8 mouse cellular contexts compared by ENCODE assay signal in the genomic region with DNA sequence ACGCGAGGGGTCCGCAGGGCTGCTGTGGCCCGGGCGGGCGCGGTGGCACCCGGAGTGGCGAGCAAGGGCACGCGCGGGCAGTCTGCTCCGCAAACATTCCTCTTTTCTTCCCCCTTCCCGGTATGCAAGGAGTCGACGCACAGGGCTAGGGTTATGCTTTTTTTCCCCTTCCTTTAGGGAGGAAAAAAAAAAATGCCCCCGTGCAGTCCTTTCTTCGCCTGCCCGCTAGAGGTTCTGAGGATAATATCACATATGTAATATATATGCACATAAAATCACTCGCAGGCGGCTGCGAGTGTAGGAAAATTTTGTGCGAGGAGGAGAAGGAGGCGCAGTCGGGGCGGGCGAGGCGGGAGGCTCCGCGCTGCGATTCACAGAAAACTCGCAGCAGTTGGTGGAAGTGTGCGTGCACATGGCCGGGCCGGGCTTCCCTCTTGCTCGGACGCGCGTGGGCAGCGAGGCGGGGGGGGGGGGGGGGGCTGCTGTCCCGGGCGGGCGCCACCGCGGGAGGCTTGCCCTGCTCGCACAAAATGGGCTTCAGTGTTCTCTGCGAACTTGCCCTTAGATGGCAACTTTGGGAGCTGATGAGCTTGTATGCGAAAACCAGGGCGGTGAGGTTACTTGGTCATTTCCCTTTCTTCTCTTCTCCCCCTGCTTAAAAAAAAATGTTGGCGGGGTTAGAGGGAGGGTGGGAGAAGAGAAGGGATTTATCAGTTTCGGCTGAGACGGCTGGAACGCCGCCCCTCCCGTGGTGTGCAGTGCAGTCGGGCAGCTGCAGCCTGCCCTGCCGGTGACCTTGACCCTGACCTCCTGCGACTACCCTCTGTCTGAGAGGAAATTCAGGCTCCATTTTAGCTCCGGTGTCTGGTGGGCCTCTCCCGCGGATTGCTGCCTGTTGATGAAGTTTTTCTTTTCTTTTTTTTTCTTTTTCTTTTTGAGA. TPM values are rescaled to one million over a fixed set of nuclear protein-coding genes. Genes with fewer than 3 reads are reported as not detected.
DNase-seq lines count a peak whose midpoint lies in the region; ATAC-seq and TF ChIP-seq lines count a peak whose summit lies in the region.

No protein-coding gene starts in this region.

- WGBS in forebrain, embryonic 11.5 days: under 1% methylated on average over 46 of the region's 62 CpGs
- WGBS in heart, embryonic 15.5 days: under 1% methylated on average over 56 of the region's 62 CpGs
- under 1% methylated on average over 53 of the region's 62 CpGs for WGBS in liver, embryonic 16.5 days (ENCODE audit: insufficient replicate concordance)
- under 1% methylated on average over 59 of the region's 62 CpGs for WGBS in neural tube, embryonic 14.5 days
- 4% methylated on average over 62 of the region's 62 CpGs for WGBS in thymus, adult 2 months

- H3K36me3 ChIP-seq in forebrain, embryonic 11.5 days (ENCODE audit: control insufficient read depth, insufficient read depth, low read length): no peaks in the 10 kb centered on the region
- H3K36me3 ChIP-seq in heart, embryonic 15.5 days: no peaks in the 10 kb centered on the region
- no peaks in the 10 kb centered on the region for H3K36me3 ChIP-seq in liver, embryonic 16.5 days (ENCODE audit: control insufficient read depth, insufficient read depth)
- no peaks in the 10 kb centered on the region for H3K36me3 ChIP-seq in neural tube, embryonic 14.5 days (ENCODE audit: control insufficient read depth, insufficient read depth, low read length)
- no peaks in the 10 kb centered on the region for H3K36me3 ChIP-seq in thymus, adult 2 months (ENCODE audit: control insufficient read depth, insufficient read depth, low read length)

- peak overlapping the region; percentile 98 for H3K9ac ChIP-seq in forebrain, embryonic 11.5 days (ENCODE audit: low read length)
- peak overlapping the region; percentile 99 for H3K9ac ChIP-seq in heart, embryonic 15.5 days
- H3K9ac ChIP-seq in liver, embryonic 16.5 days (ENCODE audit: low read depth, low read length): peak overlapping the region; percentile 71
- H3K9ac ChIP-seq in neural tube, embryonic 14.5 days (replicated peaks; ENCODE audit: low read depth, low read length): peak overlapping the region; percentile 98

- no peaks in the 10 kb centered on the region for H3K27me3 ChIP-seq in forebrain, embryonic 11.5 days (ENCODE audit: control insufficient read depth, insufficient read depth, low read length)
- no peaks in the 10 kb centered on the region for H3K27me3 ChIP-seq in heart, embryonic 15.5 days
- H3K27me3 ChIP-seq in liver, embryonic 16.5 days (ENCODE audit: control insufficient read depth, insufficient read depth, low read depth, low read length): peaks cover 44% of the 10 kb centered on the region
- H3K27me3 ChIP-seq in neural tube, embryonic 14.5 days (ENCODE audit: control insufficient read depth, insufficient read depth, low read length): no peaks in the 10 kb centered on the region
- H3K27me3 ChIP-seq in thymus, adult 2 months (ENCODE audit: control insufficient read depth, insufficient read depth, low read length): peaks cover 8% of the 10 kb centered on the region

- ATAC-seq in forebrain, embryonic 11.5 days (replicated peaks; ENCODE audit: low FRiP score): no peak; the same call in 1 of the 2 replicates
- ATAC-seq in heart, embryonic 15.5 days (replicated peaks; ENCODE audit: insufficient number of reproducible peaks, insufficient read depth, low FRiP score, low read depth): peak; percentile 27
- peak; percentile 25; the same call in 1 of the 2 replicates for ATAC-seq in liver, embryonic 16.5 days (ENCODE audit: low read depth)
- ATAC-seq in neural tube, embryonic 14.5 days (ENCODE audit: low read depth): 0 out of 2 replicates have a peak, but pooled peaks have one; percentile 2

- no peak for TF ChIP-seq CTCF in thymus, adult 2 months (IDR thresholded peaks at IDR 0.05; ENCODE audit: borderline replicate concordance, control insufficient read depth, extremely low read depth, insufficient read depth, low read length, poor library complexity)

- peak overlapping the region; percentile 99 for H3K27ac ChIP-seq in forebrain, embryonic 11.5 days (ENCODE audit: low read depth, low read length)
- H3K27ac ChIP-seq in heart, embryonic 15.5 days: peak overlapping the region; percentile 100
- H3K27ac ChIP-seq in liver, embryonic 16.5 days (ENCODE audit: low read length): peak overlapping the region; percentile 84
- peak overlapping the region; percentile 99 for H3K27ac ChIP-seq in neural tube, embryonic 14.5 days (ENCODE audit: low read depth, low read length)
- no peak overlapping the region for H3K27ac ChIP-seq in thymus, adult 2 months (ENCODE audit: control insufficient read depth, insufficient read depth, low read length)

- DNase-seq in CD8-positive naive resting alpha-beta T cell, adult 2 months (ENCODE audit: low read depth in 2 of 2, low spot score in 2 of 2): peak; percentile 39 to 40
- DNase-seq in brain, adult 2 months (ENCODE audit: low read depth, low spot score): peak; percentile 75
- DNase-seq in forebrain, embryonic 11.5 days (ENCODE audit: low spot score): peak; percentile 79
- peak; percentile 70 to 83 for DNase-seq in kidney, postnatal 36 days
- DNase-seq in thymus, adult 2 months: peak; percentile 26

- H3K4me1 ChIP-seq in forebrain, embryonic 11.5 days (replicated peaks; ENCODE audit: control insufficient read depth, insufficient read depth, low read length): peaks cover 11% of the 10 kb centered on the region; the same call in 1 of the 2 replicates
- peaks cover 25% of the 10 kb centered on the region for H3K4me1 ChIP-seq in heart, embryonic 15.5 days (replicated peaks)
- H3K4me1 ChIP-seq in liver, embryonic 16.5 days (ENCODE audit: control insufficient read depth, low read depth, low read length): no peaks in the 10 kb centered on the region; the same call in 1 of the 2 replicates
- peaks cover 24% of the 10 kb centered on the region for H3K4me1 ChIP-seq in neural tube, embryonic 14.5 days (ENCODE audit: control insufficient read depth, insufficient read depth, low read length)
- H3K4me1 ChIP-seq in thymus, adult 2 months (replicated peaks; ENCODE audit: control insufficient read depth, insufficient read depth, low read length): peaks cover 9% of the 10 kb centered on the region

- peak overlapping the region; percentile 81 for H3K4me3 ChIP-seq in forebrain, embryonic 11.5 days (ENCODE audit: low read depth, low read length)
- H3K4me3 ChIP-seq in heart, embryonic 15.5 days: peak overlapping the region; percentile 95
- peak overlapping the region; percentile 67 for H3K4me3 ChIP-seq in liver, embryonic 16.5 days (ENCODE audit: low read depth, low read length)
- peak overlapping the region; percentile 92 for H3K4me3 ChIP-seq in neural tube, embryonic 14.5 days (ENCODE audit: low read depth, low read length)
- peak overlapping the region; percentile 70 for H3K4me3 ChIP-seq in thymus, adult 2 months (ENCODE audit: control insufficient read depth, insufficient read depth, low read length)

- H3K9me3 ChIP-seq in forebrain, embryonic 11.5 days (ENCODE audit: control insufficient read depth, low read length): no peaks in the 10 kb centered on the region
- H3K9me3 ChIP-seq in heart, embryonic 15.5 days (replicated peaks): no peaks in the 10 kb centered on the region
- H3K9me3 ChIP-seq in liver, embryonic 16.5 days (replicated peaks; ENCODE audit: control insufficient read depth, low read length): no peaks in the 10 kb centered on the region
- no peaks in the 10 kb centered on the region for H3K9me3 ChIP-seq in neural tube, embryonic 14.5 days (ENCODE audit: control insufficient read depth, low read length)

- peak overlapping the region; percentile 79 for H3K4me2 ChIP-seq in forebrain, embryonic 11.5 days (ENCODE audit: low read depth, low read length, severe bottlenecking)
- peak overlapping the region; percentile 75 for H3K4me2 ChIP-seq in heart, embryonic 15.5 days
- peak overlapping the region; percentile 68 for H3K4me2 ChIP-seq in liver, embryonic 16.5 days (ENCODE audit: low read depth, low read length)
- H3K4me2 ChIP-seq in neural tube, embryonic 14.5 days (ENCODE audit: low read depth, low read length): peak overlapping the region; percentile 76

- TF ChIP-seq POLR2A in thymus, adult 2 months (IDR thresholded peaks at IDR 0.05; ENCODE audit: control insufficient read depth, extremely low read depth, insufficient read depth, low read length, poor library complexity): no peak

RNA-seq across cellular contexts. Expression of a gene that starts 2.4 kb away (rescaled TPM):
- 11.7 and 13.1 TPM in 2 replicates for polyA plus RNA-seq in forebrain, embryonic 11.5 days (2014; fragmentation: Nextera tagmentation; extraction: Ambion mirVana)
- 5.4 and 6.3 TPM in 2 replicates for polyA plus RNA-seq in heart, embryonic 15.5 days (2015; fragmentation: Nextera tagmentation; extraction: Ambion mirVana)
- polyA plus RNA-seq in liver, embryonic 16.5 days (2015; fragmentation: Nextera tagmentation; extraction: Ambion mirVana): 0.65 and 0.66 TPM in 2 replicates
- polyA plus RNA-seq in neural tube, embryonic 14.5 days (2014; fragmentation: Nextera tagmentation; extraction: Ambion mirVana): 16.8 and 19.1 TPM in 2 replicates
- 9.6 and 10.1 TPM in 2 replicates for polyA plus RNA-seq in thymus, adult 2 months (2012; rRNA removed)

Comparison
In these comparisons a context has a peak if more than half of its experiments do, and no peak if none do; other contexts are left out.
1. DNase-seq: peak in every context shown above with its lines; median percentile 79 in forebrain, embryonic 11.5 days; 76 in kidney, postnatal 36 days; 75 in brain, adult 2 months; 40 in CD8-positive naive resting alpha-beta T cell, adult 2 months; 26 in thymus, adult 2 months.